Mouse (Mus musculus): Measurements from ENCODE around the gene Dexi.

DNA sequence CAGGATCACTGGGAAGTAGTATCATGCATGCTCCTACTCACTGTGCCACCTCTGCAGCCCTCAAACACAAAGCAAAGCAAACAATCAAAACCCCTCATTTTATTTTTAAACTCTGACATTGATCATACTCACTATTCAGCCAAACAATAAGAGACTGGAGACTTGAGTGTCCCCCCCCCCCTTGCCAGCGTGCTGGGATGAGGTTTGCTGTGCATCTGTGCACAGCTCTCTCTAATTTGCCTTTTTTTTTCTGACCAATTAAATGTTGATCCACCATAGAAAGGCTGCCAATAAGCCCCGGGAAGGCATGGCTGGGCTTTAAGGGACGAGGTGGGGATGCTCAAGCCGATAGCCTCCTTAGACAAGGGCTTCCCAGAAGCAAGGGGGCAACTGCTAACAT lies 35.4 kb downstream of the Dexi start:
- TF ChIP-seq POLR2A (IDR thresholded peaks at IDR 0.05; ENCODE audit: insufficient read length, low read depth) (no peak), SRF (IDR thresholded peaks at IDR 0.05; ENCODE audit: control insufficient read depth, insufficient read length, low read depth) (no peak), USF1 (IDR thresholded peaks at IDR 0.05; ENCODE audit: low read depth) (no peak), REST (IDR thresholded peaks at IDR 0.05; ENCODE audit: insufficient read depth, insufficient read length) (no peak), CEBPB (IDR thresholded peaks at IDR 0.05; ENCODE audit: insufficient read depth, poor library complexity, severe bottlenecking) (no peak), MYOG (IDR thresholded peaks at IDR 0.05; ENCODE audit: control insufficient read depth in 1 of 3, insufficient read depth in 1 of 3, insufficient read length in 2 of 3, low read depth in 2 of 3) (no peak), POLR2AphosphoS2 (IDR thresholded peaks at IDR 0.05; ENCODE audit: insufficient read length, low read depth) (no peak), MAX (IDR thresholded peaks at IDR 0.05; ENCODE audit: low read depth) (no peak), E2F4 (IDR thresholded peaks at IDR 0.05; ENCODE audit: insufficient read depth) (no peak), MYOD1 (IDR thresholded peaks at IDR 0.05; ENCODE audit: control insufficient read depth in 1 of 3, insufficient read length in 2 of 3, low read depth in 2 of 3) (no peak), TCF12 (IDR thresholded peaks at IDR 0.05; ENCODE audit: insufficient read depth, poor library complexity, severe bottlenecking) (no peak)

All from myocyte (in vitro differentiated cells).